ENCODE assay signal across 12 mouse cellular contexts in genomic region chr19:57313226-57313625, GRCm38 (mm10). TPM values are rescaled to one million over a fixed set of nuclear protein-coding genes. Genes with fewer than 3 reads are reported as not detected.
DNase-seq lines count a peak whose midpoint lies in the region; ATAC-seq and TF ChIP-seq lines count a peak whose summit lies in the region.
"Had no signal": no experiment of that assay in that cellular context is flagged by ENCODE, and none has a peak within 500 bp of the region (broad histone marks: within the 10 kb centered on the region; RNA-seq: fewer than 3 reads in every experiment).

No protein-coding gene starts in this region.

- TF ChIP-seq POLR2A in cortical plate, adult 2 months (IDR thresholded peaks at IDR 0.05; ENCODE audit: extremely low read depth, insufficient read depth, low read length): no peak
- TF ChIP-seq POLR2A in thymus, adult 2 months (IDR thresholded peaks at IDR 0.05; ENCODE audit: control insufficient read depth, extremely low read depth, insufficient read depth, low read length, poor library complexity): no peak

- H3K9ac ChIP-seq in hindbrain, embryonic 13.5 days: no peak overlapping the region
- no peak overlapping the region for H3K9ac ChIP-seq in liver, embryonic 16.5 days (ENCODE audit: low read depth, low read length)
- H3K9ac ChIP-seq: lung, embryonic 15.5 days had no signal

- no peak overlapping the region for H3K27ac ChIP-seq in hindbrain, embryonic 13.5 days
- no peak overlapping the region for H3K27ac ChIP-seq in hindbrain, embryonic 10.5 days
- no peak overlapping the region for H3K27ac ChIP-seq in cortical plate, adult 2 months (ENCODE audit: insufficient read depth, low read length)
- H3K27ac ChIP-seq in liver, embryonic 16.5 days (ENCODE audit: low read length): no peak overlapping the region
- H3K27ac ChIP-seq in thymus, adult 2 months (ENCODE audit: control insufficient read depth, insufficient read depth, low read length): no peak overlapping the region
- H3K27ac ChIP-seq: lung, embryonic 15.5 days had no signal

- H3K27me3 ChIP-seq in hindbrain, embryonic 13.5 days: peaks cover 19% of the 10 kb centered on the region; the same call in 1 of the 2 replicates
- peaks cover 55% of the 10 kb centered on the region for H3K27me3 ChIP-seq in hindbrain, embryonic 10.5 days (ENCODE audit: insufficient read depth, poor library complexity, severe bottlenecking)
- H3K27me3 ChIP-seq in liver, embryonic 16.5 days (ENCODE audit: control insufficient read depth, insufficient read depth, low read depth, low read length): peaks cover 11% of the 10 kb centered on the region
- H3K27me3 ChIP-seq in thymus, adult 2 months (ENCODE audit: control insufficient read depth, insufficient read depth, low read length): peaks cover 20% of the 10 kb centered on the region

- WGBS in hindbrain, embryonic 13.5 days: 79% methylated on average over 10 of the region's 10 CpGs
- WGBS in hindbrain, embryonic 10.5 days: 76% methylated on average over 10 of the region's 10 CpGs
- 47% methylated on average over 10 of the region's 10 CpGs for WGBS in liver, embryonic 16.5 days (ENCODE audit: insufficient replicate concordance)
- 84% methylated on average over 10 of the region's 10 CpGs for WGBS in thymus, adult 2 months

- peak overlapping the region; percentile 72 for H3K4me3 ChIP-seq in hindbrain, embryonic 13.5 days
- H3K4me3 ChIP-seq in hindbrain, embryonic 10.5 days: no peak overlapping the region
- H3K4me3 ChIP-seq in cortical plate, adult 2 months (ENCODE audit: insufficient read depth, low read length): peak overlapping the region; percentile 94
- no peak overlapping the region for H3K4me3 ChIP-seq in liver, embryonic 16.5 days (ENCODE audit: low read depth, low read length)
- H3K4me3 ChIP-seq in thymus, adult 2 months (ENCODE audit: control insufficient read depth, insufficient read depth, low read length): no peak overlapping the region
- H3K4me3 ChIP-seq: lung, embryonic 15.5 days had no signal

- no peak for TF ChIP-seq CTCF in cortical plate, adult 2 months (IDR thresholded peaks at IDR 0.05; ENCODE audit: extremely low read depth, insufficient read depth, low read length)
- no peak for TF ChIP-seq CTCF in thymus, adult 2 months (IDR thresholded peaks at IDR 0.05; ENCODE audit: borderline replicate concordance, control insufficient read depth, extremely low read depth, insufficient read depth, low read length, poor library complexity)

- ATAC-seq in hindbrain, embryonic 13.5 days (ENCODE audit: low FRiP score): no peak
- ATAC-seq in liver, embryonic 16.5 days (ENCODE audit: low read depth): no peak

- peak overlapping the region; percentile 95 for H3K4me2 ChIP-seq in hindbrain, embryonic 13.5 days
- H3K4me2 ChIP-seq in liver, embryonic 16.5 days (ENCODE audit: low read depth, low read length): peak overlapping the region; percentile 55; the same call in 1 of the 2 replicates

- peaks cover 17% of the 10 kb centered on the region for H3K4me1 ChIP-seq in hindbrain, embryonic 13.5 days (replicated peaks)
- peaks cover 12% of the 10 kb centered on the region for H3K4me1 ChIP-seq in hindbrain, embryonic 10.5 days (replicated peaks)
- H3K4me1 ChIP-seq in cortical plate, adult 2 months (ENCODE audit: control insufficient read depth, insufficient read depth, low read length): peaks cover 4% of the 10 kb centered on the region; the same call in 1 of the 2 replicates
- H3K4me1 ChIP-seq in liver, embryonic 16.5 days (ENCODE audit: control insufficient read depth, low read depth, low read length): no peaks in the 10 kb centered on the region; the same call in 1 of the 2 replicates
- peaks cover 9% of the 10 kb centered on the region; the same call in 1 of the 2 replicates for H3K4me1 ChIP-seq in thymus, adult 2 months (replicated peaks; ENCODE audit: control insufficient read depth, insufficient read depth, low read length)

- H3K36me3 ChIP-seq in hindbrain, embryonic 13.5 days: no peaks in the 10 kb centered on the region
- H3K36me3 ChIP-seq in hindbrain, embryonic 10.5 days: no peaks in the 10 kb centered on the region
- no peaks in the 10 kb centered on the region for H3K36me3 ChIP-seq in liver, embryonic 16.5 days (ENCODE audit: control insufficient read depth, insufficient read depth)
- H3K36me3 ChIP-seq in thymus, adult 2 months (ENCODE audit: control insufficient read depth, insufficient read depth, low read length): no peaks in the 10 kb centered on the region
- H3K36me3 ChIP-seq: lung, embryonic 15.5 days had no signal

- H3K9me3 ChIP-seq in hindbrain, embryonic 13.5 days: no peaks in the 10 kb centered on the region
- no peaks in the 10 kb centered on the region for H3K9me3 ChIP-seq in hindbrain, embryonic 10.5 days
- H3K9me3 ChIP-seq in liver, embryonic 16.5 days (replicated peaks; ENCODE audit: control insufficient read depth, low read length): no peaks in the 10 kb centered on the region
- H3K9me3 ChIP-seq: lung, embryonic 15.5 days had no signal

- DNase-seq in hindbrain, embryonic 10.5 days (ENCODE audit: low spot score): no peak
- DNase-seq in brain, adult 2 months (ENCODE audit: low read depth, low spot score): peak; percentile 34
- DNase-seq in T-cell, adult 2 months (ENCODE audit: low spot score): no peak
- no peak for DNase-seq in left cerebral cortex, adult 9 months (ENCODE audit: low spot score in 2 of 2)
- DNase-seq in thymus, adult 2 months: no peak
- DNase-seq: adrenal gland, postnatal 25 days; cerebellum, postnatal 14 days; retina, postnatal 1 day had no signal

RNA-seq across cellular contexts. Expression of gene Ablim1, which starts 1.5 kb away (rescaled TPM):
- polyA plus RNA-seq in hindbrain, embryonic 13.5 days (2015; fragmentation: Nextera tagmentation; extraction: Ambion mirVana): 37.9 and 40.2 TPM in 2 replicates
- polyA plus RNA-seq in hindbrain, embryonic 10.5 days (2016; fragmentation: Nextera tagmentation; extraction: Ambion mirVana): 16.1 and 17.7 TPM in 2 replicates
- polyA plus RNA-seq in cortical plate, adult 2 months (2012; rRNA removed): 50.0 and 50.5 TPM in 2 replicates
- polyA plus RNA-seq in liver, embryonic 16.5 days (2015; fragmentation: Nextera tagmentation; extraction: Ambion mirVana): 9.0 and 12.4 TPM in 2 replicates
- polyA plus RNA-seq in thymus, adult 2 months (2012; rRNA removed): 216 and 231 TPM in 2 replicates

RNA-seq across cellular contexts. Expression of gene Fam160b1, which starts 47.3 kb away (rescaled TPM):
- 13.5 and 13.7 TPM in 2 replicates for polyA plus RNA-seq in hindbrain, embryonic 13.5 days (2015; fragmentation: Nextera tagmentation; extraction: Ambion mirVana)
- polyA plus RNA-seq in hindbrain, embryonic 10.5 days (2016; fragmentation: Nextera tagmentation; extraction: Ambion mirVana): 10.8 and 12.8 TPM in 2 replicates
- 16.8 and 16.9 TPM in 2 replicates for polyA plus RNA-seq in cortical plate, adult 2 months (2012; rRNA removed)
- polyA plus RNA-seq in liver, embryonic 16.5 days (2015; fragmentation: Nextera tagmentation; extraction: Ambion mirVana): 5.6 and 7.2 TPM in 2 replicates
- polyA plus RNA-seq in thymus, adult 2 months (2012; rRNA removed): 26.1 and 28.3 TPM in 2 replicates

Comparison
In these comparisons a context has a peak if more than half of its experiments do, and no peak if none do; other contexts are left out.
1. H3K4me3 ChIP-seq: peak in hindbrain, embryonic 13.5 days (single experiment) and cortical plate, adult 2 months (single experiment); none in hindbrain, embryonic 10.5 days (single experiment), liver, embryonic 16.5 days (single experiment) and thymus, adult 2 months (single experiment).